Comparison of ENCODE assay signal across 9 mouse cellular contexts in the genomic region with DNA sequence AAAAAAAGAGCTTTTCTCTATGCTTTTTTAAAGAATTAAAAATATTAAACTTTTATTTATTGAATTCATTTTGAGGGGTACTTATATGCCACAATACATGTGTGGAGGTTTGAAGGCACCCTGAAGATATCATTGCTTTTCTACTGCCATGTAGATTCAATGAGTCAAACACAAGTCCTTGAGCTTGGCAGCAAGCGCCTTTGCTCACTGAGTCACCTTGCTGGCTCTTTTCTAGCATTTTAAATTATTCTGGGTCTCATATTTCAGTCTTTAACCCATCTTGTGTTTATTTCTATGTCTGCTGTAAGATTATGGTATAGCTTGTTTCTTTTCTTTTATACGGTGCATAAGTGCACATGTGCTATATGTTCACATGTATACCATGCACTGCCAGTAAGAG.
"Had no signal": no experiment of that assay in that cellular context is flagged by ENCODE, and none has a peak within 500 bp of the region (broad histone marks: within the 10 kb centered on the region; RNA-seq: fewer than 3 reads in every experiment).

No protein-coding gene starts in this region.

- DNase-seq: kidney, postnatal 25 days; layer of hippocampus, adult 9-11 months; liver, embryonic 13.5 days; lung, adult 2 months; lung, postnatal 14 days; lung, postnatal 4 days; midbrain, embryonic 14.5 days; thymus, adult 18-20 months; thymus, postnatal 36 days had no signal
